Mouse (Mus musculus) midbrain, embryonic 14.5 days (tissue): ENCODE results near the gene Gsdma2. TPM values are rescaled to one million over a fixed set of nuclear protein-coding genes. Genes with fewer than 3 reads are reported as not detected.
"Not testable (repeated sequence)": the region's sequence is repeated elsewhere in the genome, so short reads cannot be mapped to it uniquely, and the experiment has no call there.

Experiments used
- ATAC-seq: fragments of 200-750 bp; cut with Nextera tagmentation; 2 replicates; pipeline ENCODE4 v1.8.0; 2017; ENCODE audit warnings: moderate number of reproducible peaks, moderate library complexity; ENCODE audit not compliant: low FRiP score, low TSS enrichment
- DNase-seq: peaks from one replicate; pipeline ENCODE4 v3.0.0-alpha.2; 2015
- H3K27ac ChIP-seq: fragments of 300-500 bp; sonication (generic); replicated peaks from 2 replicates; pipeline ENCODE4 v1.5.1; 2014; ENCODE audit warnings: mild to moderate bottlenecking, low read depth, low read length, moderate library complexity
- H3K27me3 ChIP-seq: fragments of 300-500 bp; sonication (generic); 2 replicates; pipeline ENCODE4 v1.6.1; 2014; ENCODE audit warnings: low read length, control low read depth, mixed read lengths; ENCODE audit not compliant: control insufficient read depth, insufficient read depth
- H3K36me3 ChIP-seq: fragments of 300-500 bp; sonication (generic); 2 replicates; pipeline ENCODE4 v1.6.1; 2014; ENCODE audit warnings: low read length, control low read depth; ENCODE audit not compliant: control insufficient read depth, insufficient read depth
- H3K4me1 ChIP-seq: fragments of 300-500 bp; sonication (generic); 2 replicates; pipeline ENCODE4 v1.6.1; 2014; ENCODE audit warnings: mild to moderate bottlenecking, antibody characterized with exemption, low read length, control low read depth; ENCODE audit not compliant: control insufficient read depth, insufficient read depth
- H3K4me2 ChIP-seq: fragments of 300-500 bp; sonication (generic); 2 replicates; pipeline ENCODE4 v1.6.1; 2014; ENCODE audit warnings: mild to moderate bottlenecking, low read length, moderate library complexity
- H3K4me3 ChIP-seq: fragments of 300-500 bp; sonication (generic); replicated peaks from 2 replicates; pipeline ENCODE4 v1.5.1; 2014; ENCODE audit warnings: low read depth, low read length
- H3K9ac ChIP-seq: fragments of 300-500 bp; sonication (generic); replicated peaks from 2 replicates; pipeline ENCODE4 v1.6.1; 2014; ENCODE audit warnings: mild to moderate bottlenecking, low read length, moderate library complexity
- H3K9me3 ChIP-seq: fragments of 300-500 bp; sonication (generic); 2 replicates; pipeline ENCODE4 v1.6.1; 2016; ENCODE audit warnings: low read length, control low read depth, mixed read lengths; ENCODE audit not compliant: control insufficient read depth
- WGBS: fragments of 180-500 bp; shearing (Covaris S2); extraction: QIAGEN DNeasy Blood & Tissue Kit; methylation state at CpG from one replicate; pipeline ENCODE4 v1.1.7; 2014; 5-methylcytosine and 5-hydroxymethylcytosine counted together
- polyA plus RNA-seq: library from polyadenylated mRNA; unstranded; fragments of >200 nt; fragmentation: Nextera tagmentation; extraction: Ambion mirVana; gene quantifications from 2 replicates; pipeline ENCODE4 v1.2.1, GENCODE M21; 2014

Gene Gsdma2
- polyA plus RNA-seq, 1 experiment from 2014 or later = not detected

DNA sequence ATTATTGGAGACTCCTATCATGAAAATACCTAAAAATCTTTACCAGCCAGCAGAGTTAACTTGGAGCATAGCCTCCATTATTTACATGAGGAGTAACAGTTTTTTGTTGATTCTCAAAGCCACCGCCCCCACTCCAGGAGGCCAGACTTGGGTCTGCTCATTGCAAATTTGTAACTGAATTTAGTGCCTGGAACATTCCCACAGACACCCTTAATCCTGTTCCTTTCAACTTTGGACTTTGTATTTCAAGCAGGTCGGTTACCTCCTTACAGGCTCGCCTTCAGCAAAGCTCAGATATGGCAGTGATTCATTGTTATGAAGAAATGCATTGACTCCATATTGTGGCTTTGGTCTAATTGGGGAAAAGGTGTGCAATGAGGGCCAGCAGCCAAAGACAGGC lies 1.8 kb upstream of the Gsdma2 start:
- Histone ChIP-seq H3K27me3 (no peaks in the 10 kb centered on the region), H3K9me3 (no peaks in the 10 kb centered on the region), H3K4me3 (no peak overlapping the region), H3K27ac (no peak overlapping the region), H3K4me2 (no peak overlapping the region), H3K4me1 (no peaks in the 10 kb centered on the region), H3K9ac (no peak overlapping the region), H3K36me3 (no peaks in the 10 kb centered on the region)
- WGBS = 84% methylated on average over 3 of the region's 3 CpGs
- ATAC-seq (no peak), DNase-seq (no peak)

DNA sequence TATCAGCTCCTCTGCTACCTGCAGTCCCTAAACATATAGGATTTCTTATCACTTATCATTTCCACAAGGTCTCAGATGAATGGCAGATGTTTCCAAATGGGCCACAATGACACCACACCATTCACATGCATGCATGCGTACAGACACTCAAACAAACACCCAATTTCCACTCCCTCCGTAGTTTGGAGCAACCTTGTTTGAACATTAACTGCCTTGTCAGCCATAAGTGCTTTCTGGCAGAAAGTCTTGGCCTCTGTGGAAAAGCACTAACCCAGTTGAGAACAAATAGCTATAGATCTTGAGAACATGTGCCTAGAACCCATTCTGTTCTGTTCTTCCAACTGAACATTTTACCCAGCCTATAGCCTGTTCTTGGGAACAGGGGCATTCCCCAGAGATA lies 613 bp upstream of the Gsdma2 start:
- H3K27ac ChIP-seq = no peak overlapping the region
- no peaks in the 10 kb centered on the region for H3K9me3 ChIP-seq
- H3K27me3 ChIP-seq = no peaks in the 10 kb centered on the region
- no peaks in the 10 kb centered on the region for H3K36me3 ChIP-seq
- no peak for DNase-seq
- WGBS = 88% methylated on average over 2 of the region's 2 CpGs
- H3K4me2 ChIP-seq = no peak overlapping the region
- no peak overlapping the region for H3K4me3 ChIP-seq
- H3K9ac ChIP-seq = no peak overlapping the region
- no peaks in the 10 kb centered on the region for H3K4me1 ChIP-seq
- ATAC-seq = no peak

DNA sequence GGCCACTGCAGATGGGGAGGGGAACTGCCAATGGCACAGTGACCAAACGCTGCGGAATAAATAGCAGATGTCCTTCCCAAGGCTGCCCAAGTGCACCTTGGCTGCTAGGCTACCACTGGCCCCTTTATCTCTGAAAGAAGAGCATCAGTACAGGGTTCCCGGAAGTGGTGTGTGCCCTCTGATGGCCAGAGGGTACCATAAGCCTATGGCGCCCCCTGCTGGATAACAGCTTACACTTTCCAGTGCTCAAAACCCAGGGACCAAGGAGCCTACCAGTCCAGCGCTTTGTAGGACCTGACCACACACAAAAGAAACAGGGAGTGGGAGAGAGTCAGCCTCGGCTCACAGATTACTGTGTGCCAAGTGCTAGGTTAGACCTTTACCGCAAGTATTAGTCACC lies 8.5 kb downstream of the Gsdma2 start:
- peak; percentile 56 for DNase-seq

DNA sequence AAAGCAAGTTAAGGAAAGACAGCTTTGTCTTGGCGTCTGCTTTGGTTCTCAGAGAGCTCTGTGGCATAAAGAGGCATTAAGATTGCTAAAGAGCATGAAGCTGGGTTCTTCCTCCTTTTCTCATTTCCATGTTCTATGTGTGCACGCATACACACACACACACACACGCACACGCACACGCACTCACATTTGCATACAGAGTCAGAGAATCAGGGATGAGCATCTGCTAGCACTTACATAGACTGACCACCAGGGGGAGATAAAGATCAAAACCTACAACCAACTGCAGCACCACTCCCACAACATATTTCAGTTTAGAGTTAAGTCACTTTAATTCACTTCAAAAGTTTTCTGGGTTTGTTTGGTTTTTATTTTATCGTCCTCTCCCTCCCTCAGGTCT lies 14.0 kb downstream of the Gsdma2 start:
- H3K27me3 ChIP-seq = no peaks in the 10 kb centered on the region
- DNase-seq (peak; percentile 88), ATAC-seq (0 out of 2 replicates have a peak, but pooled peaks have one; percentile 43)
- no peak overlapping the region for H3K27ac ChIP-seq
- H3K4me2 ChIP-seq = peak overlapping the region; percentile 32
- no peaks in the 10 kb centered on the region for H3K36me3 ChIP-seq
- WGBS = 9% methylated on average over 6 of the region's 6 CpGs
- H3K4me1 ChIP-seq = no peaks in the 10 kb centered on the region
- no peak overlapping the region for H3K4me3 ChIP-seq
- H3K9ac ChIP-seq = no peak overlapping the region
- H3K9me3 ChIP-seq = no peaks in the 10 kb centered on the region

More for the DNA sequence above, 8.5 kb downstream of the Gsdma2 start:
- ATAC-seq, H3K27me3 ChIP-seq, H3K9me3 ChIP-seq, H3K4me2 ChIP-seq, H3K4me3 ChIP-seq, H3K9ac ChIP-seq, H3K36me3 ChIP-seq, H3K27ac ChIP-seq, H3K4me1 ChIP-seq: not testable (repeated sequence)
- WGBS = 5% methylated on average over 7 of the region's 7 CpGs

DNA sequence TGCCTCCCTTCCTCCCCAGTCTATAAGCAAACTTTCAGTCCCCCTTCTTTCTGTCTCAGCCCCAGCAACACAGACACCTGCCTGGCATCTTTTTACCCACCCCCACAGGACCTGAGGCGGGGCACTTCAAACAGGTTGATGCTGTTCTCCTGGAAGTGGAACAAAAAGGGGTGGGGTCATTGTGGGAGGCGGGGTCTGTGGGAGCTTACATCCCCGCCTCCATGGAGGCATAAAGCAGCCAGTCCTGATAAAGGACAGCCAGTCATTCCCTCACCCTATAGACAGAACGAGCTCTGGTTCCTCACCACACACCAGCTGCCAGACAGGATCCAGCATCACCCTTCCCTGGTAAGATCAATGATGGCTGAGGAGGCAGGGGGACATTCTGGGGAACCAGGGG lies 17.5 kb downstream of the Gsdma2 start, which contains the start of gene Gsdma:
Gene Gsdma (plus strand): TSS at position 261 of the 400 bp plus-strand sequence.
- Histone ChIP-seq H3K9me3 (no peaks in the 10 kb centered on the region), H3K36me3 (no peaks in the 10 kb centered on the region), H3K4me3 (no peak within 1 kb of the TSS), H3K9ac (no peak within 1 kb of the TSS), H3K27ac (no peak within 1 kb of the TSS), H3K4me1 (no peaks in the 10 kb centered on the region), H3K4me2 (no peak within 1 kb of the TSS), H3K27me3 (no peaks in the 10 kb centered on the region)
- DNase-seq (no peak), ATAC-seq (no peak)
- 21% methylated on average over 4 of the region's 4 CpGs for WGBS

DNA sequence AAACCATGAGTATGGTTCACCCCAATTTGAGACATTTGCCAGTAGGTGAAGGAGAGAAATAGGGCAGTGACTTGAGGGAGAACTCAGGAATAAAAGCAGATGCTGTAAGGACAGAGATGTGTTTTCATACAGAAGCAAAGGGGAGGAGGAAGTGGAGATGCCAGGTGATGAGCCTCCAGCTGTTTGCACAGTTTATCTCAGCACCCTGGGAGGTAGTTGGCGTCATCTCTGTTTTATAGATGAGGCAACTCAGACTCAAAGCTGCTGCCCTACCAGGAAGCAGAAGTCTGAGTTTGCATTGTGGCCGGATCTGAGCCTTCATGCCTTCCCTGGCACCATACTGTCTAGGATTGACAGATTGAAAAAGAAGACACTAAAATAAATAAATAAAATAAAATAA lies 22.4 kb downstream of the Gsdma2 start:
- Histone ChIP-seq H3K4me2 (no peak overlapping the region), H3K27me3 (no peaks in the 10 kb centered on the region), H3K9me3 (no peaks in the 10 kb centered on the region), H3K4me3 (no peak overlapping the region), H3K9ac (no peak overlapping the region), H3K4me1 (no peaks in the 10 kb centered on the region), H3K27ac (no peak overlapping the region), H3K36me3 (no peaks in the 10 kb centered on the region)
- WGBS = 74% methylated on average over 2 of the region's 2 CpGs
- DNase-seq (no peak), ATAC-seq (no peak)

DNA sequence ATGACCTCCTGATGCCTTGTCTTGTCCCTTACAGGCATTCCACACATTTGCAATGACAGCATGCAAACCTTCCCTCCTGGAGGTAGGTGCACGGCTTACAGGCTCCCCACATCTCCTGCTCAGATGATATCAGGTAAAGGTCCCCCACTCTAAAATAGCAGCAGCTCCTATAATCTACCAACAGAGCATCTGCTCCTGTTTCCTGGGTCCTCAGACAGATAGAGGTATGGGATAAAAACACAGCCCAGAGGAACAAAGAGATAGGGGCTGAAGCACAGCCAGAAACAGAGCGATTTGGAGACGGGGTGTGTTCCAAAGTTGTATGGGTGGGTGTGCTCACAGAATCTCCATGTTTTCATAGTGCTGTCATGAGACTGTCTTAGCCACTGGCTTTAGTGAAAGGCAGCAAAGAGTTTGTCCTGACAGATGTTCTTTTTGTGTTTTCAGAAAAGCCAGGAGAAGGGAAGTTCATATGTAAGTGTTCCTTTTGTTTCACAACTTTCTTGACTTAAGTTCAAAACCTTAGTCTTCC lies 24.8 kb downstream of the Gsdma2 start:
- 72% methylated on average over 3 of the region's 3 CpGs for WGBS
- no peaks in the 10 kb centered on the region for H3K4me1 ChIP-seq
- H3K9ac ChIP-seq = no peak overlapping the region
- no peak overlapping the region for H3K4me3 ChIP-seq
- no peaks in the 10 kb centered on the region for H3K27me3 ChIP-seq
- H3K4me2 ChIP-seq = no peak overlapping the region
- H3K27ac ChIP-seq = no peak overlapping the region
- no peaks in the 10 kb centered on the region for H3K9me3 ChIP-seq
- ATAC-seq = no peak
- H3K36me3 ChIP-seq = no peaks in the 10 kb centered on the region
- no peak for DNase-seq

DNA sequence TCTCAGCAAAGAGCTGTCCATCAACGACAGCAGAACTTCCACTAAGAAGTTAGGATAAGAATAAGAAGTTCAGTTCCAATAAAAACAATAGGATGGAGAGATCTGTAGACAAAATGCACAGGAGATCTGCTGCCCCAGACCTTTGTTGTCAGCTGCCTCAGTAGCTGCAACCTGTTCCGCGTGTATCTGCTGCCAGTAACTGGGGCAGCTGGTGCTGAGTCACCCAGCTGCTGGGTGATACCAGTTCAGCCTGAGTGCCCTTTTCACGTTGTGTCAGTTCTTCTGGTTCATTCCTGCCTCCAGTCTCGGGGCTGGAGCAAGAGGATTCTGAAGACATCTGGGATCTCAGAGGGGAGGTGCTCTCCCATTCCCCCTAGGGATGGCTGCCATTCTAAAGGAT lies 25.3 kb downstream of the Gsdma2 start:
- Histone ChIP-seq H3K4me1 (no peaks in the 10 kb centered on the region), H3K9me3 (no peaks in the 10 kb centered on the region), H3K4me2 (no peak overlapping the region), H3K9ac (no peak overlapping the region), H3K27ac (no peak overlapping the region), H3K27me3 (no peaks in the 10 kb centered on the region), H3K36me3 (no peaks in the 10 kb centered on the region), H3K4me3 (no peak overlapping the region)
- ATAC-seq (no peak), DNase-seq (no peak)
- 58% methylated on average over 5 of the region's 5 CpGs for WGBS

DNA sequence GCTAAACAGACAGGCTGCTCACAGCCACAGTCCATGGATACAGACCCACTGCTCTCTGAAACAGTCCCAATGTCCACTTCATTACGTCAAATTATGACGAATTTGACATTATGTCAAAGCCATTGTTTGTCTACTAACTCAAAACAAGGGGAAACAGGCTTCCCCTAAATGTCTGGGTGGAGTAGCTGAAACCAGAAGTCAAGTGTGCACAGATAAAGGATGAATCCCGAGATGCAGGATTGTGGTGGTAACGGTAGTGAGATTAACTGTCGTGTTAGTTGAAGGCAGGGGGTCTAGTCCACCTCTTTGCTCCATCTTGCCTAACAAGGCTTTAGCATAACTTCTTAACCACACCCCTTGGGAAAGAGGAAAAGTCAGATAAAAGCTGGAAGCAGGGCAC lies 25.9 kb downstream of the Gsdma2 start:
- Histone ChIP-seq H3K4me1 (no peaks in the 10 kb centered on the region), H3K27ac (no peak overlapping the region), H3K36me3 (no peaks in the 10 kb centered on the region), H3K4me3 (no peak overlapping the region), H3K9ac (no peak overlapping the region), H3K27me3 (no peaks in the 10 kb centered on the region), H3K4me2 (no peak overlapping the region), H3K9me3 (no peaks in the 10 kb centered on the region)
- DNase-seq (no peak), ATAC-seq (no peak)
- WGBS = 88% methylated on average over 5 of the region's 5 CpGs
